Mouse (Mus musculus) embryo, embryonic 11 days (tissue): ENCODE results near the gene Cpox.
"Not testable (repeated sequence)": the region's sequence is repeated elsewhere in the genome, so short reads cannot be mapped to it uniquely, and the experiment has no call there.

Experiments used
- DNase-seq: peaks from one replicate; pipeline ENCODE4 v3.0.0-alpha.2; 2015

Gene Cpox

DNA sequence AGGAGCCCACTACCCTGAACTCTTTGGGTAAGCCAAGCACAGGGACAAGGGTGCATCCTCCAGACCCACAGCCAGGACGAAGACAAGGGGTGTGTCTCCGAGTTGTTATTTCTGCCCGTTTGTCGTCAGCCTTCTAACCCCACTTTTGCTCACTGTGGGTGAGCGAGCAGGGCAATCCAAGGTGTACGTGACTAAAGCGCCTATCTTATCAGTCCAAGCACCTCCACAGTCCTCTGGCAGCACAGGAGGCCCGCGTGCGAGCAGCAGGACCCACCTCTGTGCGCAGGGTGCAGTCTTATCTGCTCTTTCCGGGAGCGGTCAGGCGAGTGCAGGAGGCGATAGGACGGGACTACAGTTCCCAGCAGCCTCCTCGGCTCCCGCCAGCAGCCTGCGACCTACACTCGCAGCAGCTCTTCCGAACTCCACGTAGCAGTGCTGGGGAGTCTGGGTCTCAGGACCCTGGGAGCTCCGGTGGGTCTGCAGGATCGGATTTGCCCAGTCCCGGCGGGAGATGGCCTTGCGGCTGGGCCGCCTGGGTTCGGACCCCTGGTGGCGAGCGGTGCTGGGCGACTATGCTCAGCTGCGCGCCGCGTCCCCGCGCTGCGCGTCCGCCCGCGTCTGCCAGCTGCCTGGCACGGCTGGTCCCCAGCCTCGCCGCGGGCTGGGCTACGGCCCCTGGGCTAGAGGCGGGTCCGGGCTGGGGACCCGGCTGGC is at the start of gene Cpox:
Gene Cpox (plus strand): TSS at position 376 of the 714 bp plus-strand sequence.
- peak; percentile 91 for DNase-seq

DNA sequence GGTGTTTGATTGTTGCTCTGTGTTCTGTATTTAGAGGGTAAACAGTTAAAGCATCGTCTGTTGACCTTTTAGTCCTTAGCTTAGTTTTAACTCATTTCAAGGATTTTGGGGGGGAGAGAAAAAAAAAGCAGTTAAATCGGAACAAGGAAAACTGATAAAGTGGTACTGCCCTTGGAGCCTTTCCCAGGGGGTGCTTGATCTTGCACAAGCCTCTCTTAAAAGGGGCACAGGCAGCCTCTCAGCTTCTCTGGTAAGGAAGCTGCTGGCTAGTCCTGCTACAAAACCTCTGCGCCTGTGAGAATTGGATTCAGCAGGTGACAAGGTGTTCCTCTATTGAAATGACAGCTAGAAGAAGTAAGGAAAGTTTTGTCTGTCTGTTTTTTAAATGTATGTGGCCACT is 47.7 kb upstream of the Cpox start:
- no peak for DNase-seq

GRCm38 (mm10) chr16:58623114-58623513 is 47.0 kb upstream of the Cpox start:
- DNase-seq: no peak

DNA sequence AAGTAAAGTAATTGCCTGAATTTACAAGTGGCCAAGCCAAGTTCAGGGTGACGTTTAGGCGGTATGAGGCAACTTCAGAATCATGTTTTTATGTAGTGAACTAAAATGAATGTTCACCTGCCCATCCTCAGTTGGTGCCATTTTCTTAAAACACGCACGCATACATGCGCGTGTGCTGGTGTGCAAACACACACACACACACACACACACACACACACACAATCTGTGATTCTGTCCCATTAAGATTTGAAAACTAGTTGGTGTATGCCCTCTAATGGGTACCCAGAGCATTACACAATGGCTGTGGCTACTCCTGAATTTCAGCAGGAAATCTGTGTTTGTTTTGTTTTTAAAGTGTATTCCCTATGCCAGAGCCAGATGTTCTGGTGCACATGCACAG is 46.1 kb upstream of the Cpox start:
- DNase-seq: peak; percentile 49

GRCm38 (mm10) chr16:58627597-58628335 is 42.3 kb upstream of the Cpox start:
- peak; percentile 4 for DNase-seq

- DNase-seq: no peak
Observed at GRCm38 (mm10) chr16:58628336-58628680, 41.8 kb upstream of the Cpox start.

- DNase-seq: no peak
Observed at GRCm38 (mm10) chr16:58628968-58629367, 41.1 kb upstream of the Cpox start.

- no peak for DNase-seq
Observed at GRCm38 (mm10) chr16:58629736-58630135, 40.4 kb upstream of the Cpox start.

DNA sequence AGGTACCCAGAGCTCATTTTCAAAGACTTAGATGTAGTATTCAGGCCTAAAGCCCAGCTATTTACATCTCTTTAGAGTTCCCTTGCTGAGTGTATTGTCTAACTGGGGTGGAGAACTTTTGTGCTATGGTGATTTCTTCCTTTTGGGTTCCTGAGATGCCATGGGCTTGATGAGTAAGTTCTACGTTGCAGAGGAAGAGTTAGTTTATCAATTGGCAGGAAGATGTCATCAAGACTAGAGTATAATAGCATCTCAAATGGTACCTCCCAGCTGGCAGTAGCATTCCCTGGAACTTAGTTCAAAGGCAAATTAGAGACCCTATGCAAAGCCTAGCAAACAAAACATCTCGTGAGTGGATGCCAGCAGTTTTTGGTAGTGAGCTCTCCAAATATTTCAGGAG is 34.2 kb upstream of the Cpox start:
- no peak for DNase-seq

GRCm38 (mm10) chr16:58637448-58637847 is 32.6 kb upstream of the Cpox start:
- no peak for DNase-seq

GRCm38 (mm10) chr16:58638016-58638415 is 32.1 kb upstream of the Cpox start:
- DNase-seq: no peak

- DNase-seq: no peak
Observed at GRCm38 (mm10) chr16:58638689-58639175, 31.4 kb upstream of the Cpox start, which contains the start of gene E330017A01Rik. Gene E330017A01Rik (minus strand): TSS chr16:58638739.

GRCm38 (mm10) chr16:58649979-58650378 is 20.1 kb upstream of the Cpox start:
- DNase-seq: no peak

GRCm38 (mm10) chr16:58655751-58656150 is 14.3 kb upstream of the Cpox start:
- no peak for DNase-seq

DNA sequence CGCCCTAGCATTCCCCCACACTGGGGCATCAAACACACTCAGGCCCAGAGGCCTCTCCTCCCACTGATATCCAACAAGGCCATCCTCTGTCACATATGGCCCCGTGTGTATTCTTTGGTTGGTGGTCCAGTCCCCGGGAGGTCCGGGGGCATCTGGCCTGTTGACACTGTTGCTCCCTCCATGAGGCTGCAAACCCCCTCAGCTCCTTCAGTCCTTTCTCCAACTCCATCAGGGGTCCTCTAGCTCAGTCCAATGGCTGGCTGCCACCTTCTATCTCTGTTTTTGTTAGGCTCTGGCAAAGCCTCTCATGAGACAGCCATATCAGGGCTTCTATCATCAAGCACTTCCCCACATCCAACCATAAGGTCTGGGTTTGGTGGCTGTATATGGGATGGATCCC is 13.6 kb upstream of the Cpox start:
- no peak for DNase-seq

DNA sequence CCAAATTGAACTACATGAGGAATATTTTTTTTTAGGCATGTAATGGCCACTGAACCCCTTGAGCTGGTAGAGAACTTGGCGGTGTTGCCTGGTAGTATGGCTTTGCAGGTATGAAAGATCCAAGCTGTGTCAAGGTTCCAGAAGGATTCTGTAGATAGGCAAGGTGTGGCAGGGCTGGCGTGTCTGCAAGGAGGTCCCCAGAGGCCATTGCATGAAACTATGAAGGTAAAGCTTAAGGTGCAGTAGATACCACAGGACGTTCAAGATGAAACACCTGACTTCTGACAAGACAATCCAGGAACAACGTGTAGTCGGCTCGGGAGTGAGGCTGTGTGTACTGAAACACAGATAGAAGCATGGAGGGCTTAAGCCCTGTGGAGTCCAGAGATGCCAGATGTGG is 11.4 kb upstream of the Cpox start:
- no peak for DNase-seq

DNA sequence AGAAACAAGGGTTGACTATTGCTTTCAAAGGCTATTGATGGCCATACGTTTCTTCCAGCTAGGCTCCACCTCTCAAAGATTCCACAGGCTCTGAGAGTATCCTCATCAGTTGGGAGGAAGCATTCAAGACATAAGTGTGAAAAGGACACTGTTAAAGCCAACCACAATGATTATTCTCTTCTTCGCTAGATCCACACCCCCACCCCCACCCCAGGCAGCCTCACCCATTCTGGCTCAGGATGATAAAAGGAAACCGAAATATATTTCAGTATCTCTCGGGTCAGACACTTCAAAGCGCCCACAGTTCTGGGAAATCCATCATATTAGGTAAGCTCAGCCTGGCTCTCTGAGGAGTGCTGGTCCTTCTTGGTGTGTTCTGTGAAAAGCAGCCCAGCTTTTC is 8.3 kb upstream of the Cpox start:
- no peak for DNase-seq

- no peak for DNase-seq
Observed at GRCm38 (mm10) chr16:58662287-58662791, 7.8 kb upstream of the Cpox start.

GRCm38 (mm10) chr16:58663021-58663420 is 7.1 kb upstream of the Cpox start:
- DNase-seq: no peak

DNA sequence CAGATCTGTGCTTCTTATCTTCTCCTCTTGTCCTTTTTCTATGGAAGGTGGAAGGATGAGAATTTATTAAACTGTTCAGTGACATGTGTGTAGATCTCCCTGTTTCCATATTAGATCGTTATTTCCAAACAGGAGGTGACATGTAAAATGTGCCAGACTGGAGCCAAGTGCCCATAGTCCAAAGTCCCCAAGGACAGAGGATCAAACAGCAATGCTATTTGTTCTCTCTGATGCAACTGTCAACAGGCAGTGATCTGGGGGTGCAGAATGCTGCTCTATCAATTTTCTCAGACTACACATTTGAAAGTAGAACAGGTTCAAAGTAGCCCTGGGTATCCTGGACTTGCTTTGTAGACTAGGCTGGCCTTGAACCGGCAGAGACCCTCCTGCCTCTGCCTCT is 6.3 kb upstream of the Cpox start:
- no peak for DNase-seq

GRCm38 (mm10) chr16:58665137-58665536 is 5.0 kb upstream of the Cpox start:
- DNase-seq: not testable (repeated sequence)

GRCm38 (mm10) chr16:58666681-58667080 is 3.4 kb upstream of the Cpox start:
- not testable (repeated sequence) for DNase-seq

DNA sequence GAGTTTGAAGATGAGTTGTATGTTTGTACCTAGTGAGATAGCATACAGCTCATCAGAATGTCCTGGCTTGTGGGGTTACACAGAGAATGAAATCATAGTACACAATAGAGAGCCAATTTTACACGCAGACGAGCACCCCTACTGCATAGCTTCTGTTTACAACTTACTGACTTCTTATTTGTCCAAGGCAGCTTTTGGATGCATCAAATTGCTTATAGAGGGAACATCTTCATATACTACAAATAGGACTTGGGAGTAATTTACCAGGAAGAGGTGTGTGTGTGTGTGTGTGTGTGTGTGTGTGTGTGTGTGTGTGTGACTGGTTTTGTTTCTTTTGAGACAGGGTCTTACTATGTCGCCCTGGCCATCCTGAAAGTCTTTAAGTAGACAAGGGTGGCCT is 1.5 kb upstream of the Cpox start:
- DNase-seq: no peak

GRCm38 (mm10) chr16:58669264-58669663 is 828 bp upstream of the Cpox start:
- DNase-seq: no peak
